Mouse (Mus musculus): Measurements from ENCODE around the gene Prim2.

The Prim2 gene

GRCm38 (mm10) chr1:33488372-33488771 lies 181.2 kb downstream of the Prim2 start:
- no peak for DNase-seq (ENCODE audit: low read depth, low spot score)

GRCm38 (mm10) chr1:33483746-33484145 lies 185.8 kb downstream of the Prim2 start:
- no peak for DNase-seq (ENCODE audit: low read depth, low spot score)

- DNase-seq (ENCODE audit: low read depth, low spot score): no peak
Observed at GRCm38 (mm10) chr1:33480382-33480781, 189.2 kb downstream of the Prim2 start.

GRCm38 (mm10) chr1:33471069-33471468 lies 198.5 kb downstream of the Prim2 start:
- DNase-seq (ENCODE audit: low read depth, low spot score): no peak

GRCm38 (mm10) chr1:33470222-33470621 lies 199.4 kb downstream of the Prim2 start:
- DNase-seq (ENCODE audit: low read depth, low spot score): no peak

- no peak for DNase-seq (ENCODE audit: low read depth, low spot score)
Observed at GRCm38 (mm10) chr1:33464234-33464633, 205.4 kb downstream of the Prim2 start.

DNA sequence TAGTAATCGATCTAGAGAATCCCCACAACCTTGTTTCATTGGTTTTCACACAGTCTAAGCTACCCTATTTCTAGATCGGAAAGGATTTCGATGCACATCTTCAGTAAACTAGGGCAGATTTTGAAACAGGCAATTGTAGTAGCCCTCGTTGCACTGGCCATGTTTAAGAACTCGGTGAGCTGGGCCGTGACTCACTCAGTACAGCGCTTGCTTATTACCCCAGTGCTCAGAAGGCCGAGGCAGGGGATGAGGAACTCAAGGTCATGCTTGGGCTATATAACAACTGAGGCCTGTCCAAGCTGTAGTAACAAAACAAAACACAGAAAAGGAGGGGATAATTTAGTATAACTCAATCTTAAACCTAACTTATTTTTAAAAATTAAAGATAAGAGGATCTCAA lies 208.9 kb downstream of the Prim2 start:
- DNase-seq (ENCODE audit: low read depth, low spot score): no peak

DNA sequence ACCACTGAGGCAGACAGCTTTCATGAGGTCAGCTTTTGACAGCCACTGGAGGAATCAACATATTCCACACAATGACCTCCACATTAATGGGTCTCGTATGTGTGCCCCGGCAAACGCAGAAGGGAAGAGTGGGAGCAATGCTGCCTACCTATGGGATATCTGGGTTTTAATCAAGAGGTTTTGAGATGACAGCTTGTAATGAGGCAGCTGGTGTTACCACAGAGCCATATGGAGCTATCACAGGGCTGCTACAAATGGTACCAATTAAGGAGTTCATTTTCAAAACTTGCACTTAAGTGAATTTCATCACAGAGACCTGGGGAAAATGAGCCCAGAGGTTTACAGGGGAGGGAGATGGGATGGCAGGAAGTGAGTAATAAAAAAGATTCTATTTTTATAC lies 209.3 kb downstream of the Prim2 start:
- no peak for DNase-seq (ENCODE audit: low read depth, low spot score)

DNA sequence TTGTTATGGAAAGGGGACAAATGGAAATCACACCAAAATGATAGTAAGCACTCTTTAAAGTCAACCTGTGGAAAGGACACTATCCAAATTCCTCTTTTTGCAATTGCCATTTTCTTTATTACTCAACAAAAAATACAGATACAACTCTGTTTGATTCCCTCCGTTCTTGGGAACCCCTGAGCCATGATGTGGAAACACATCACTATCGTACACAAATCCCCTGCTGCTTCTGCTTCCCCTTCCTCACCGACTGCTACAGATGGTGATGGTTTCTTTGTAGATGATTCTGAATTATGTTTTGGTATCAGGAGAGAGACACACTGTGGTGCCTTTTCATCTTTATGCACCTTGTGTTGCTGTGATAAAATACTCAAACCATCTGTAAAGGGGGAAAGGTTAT lies 210.6 kb downstream of the Prim2 start:
- DNase-seq (ENCODE audit: low read depth, low spot score): no peak

- DNase-seq (ENCODE audit: low read depth, low spot score): no peak
Observed at GRCm38 (mm10) chr1:33454251-33454650, 215.3 kb downstream of the Prim2 start.

- DNase-seq (ENCODE audit: low read depth, low spot score): no peak
Observed at GRCm38 (mm10) chr1:33453299-33453698, 216.3 kb downstream of the Prim2 start.

GRCm38 (mm10) chr1:33447179-33447578 lies 222.4 kb downstream of the Prim2 start:
- no peak for DNase-seq (ENCODE audit: low read depth, low spot score)

- DNase-seq (ENCODE audit: low read depth, low spot score): no peak
Observed at GRCm38 (mm10) chr1:33436167-33436566, 233.4 kb downstream of the Prim2 start.
